Mouse (Mus musculus): ENCODE results near the gene Rhog.

- TF ChIP-seq POLR2A (IDR thresholded peaks at IDR 0.05; ENCODE audit: low read depth, low read length), result no peak
- TF ChIP-seq CTCF (conservative IDR thresholded peaks at IDR 0.05; ENCODE audit: insufficient read depth, insufficient read length, low read depth, low read length), result no peak
Measured at GRCm38 (mm10) chr7:102229814-102230213, 26.0 kb downstream of the Rhog start.
